Mouse (Mus musculus) heart, adult 8-10 months (tissue): ENCODE data around the gene Defb30. TPM values are rescaled to one million over a fixed set of nuclear protein-coding genes. Genes with fewer than 3 reads are reported as not detected.

Source experiments
- DNase-seq: peaks from one replicate; pipeline ENCODE4 v3.0.0; 2022; ENCODE audit warnings: low spot score
- total RNA-seq, 4 experiments: library from RNA; stranded (reverse); gene quantifications; 2 replicates each; pipeline ENCODE4 v1.2.4; 2022

Defb30 gene
- total RNA-seq: not detected

- DNase-seq: no peak
These were observed at the start of gene Defb30 for GRCm38 (mm10) chr14:63049910-63050370. Defb30 (minus strand) TSS chr14:63049960.

- DNase-seq: peak; percentile 79
These were observed 17.9 kb upstream of the Defb30 start for GRCm38 (mm10) chr14:63067708-63068107.

- DNase-seq: peak; percentile 75
These were observed 17.0 kb upstream of the Defb30 start for GRCm38 (mm10) chr14:63066630-63067310.

- DNase-seq: no peak
These were observed 15.6 kb upstream of the Defb30 start for GRCm38 (mm10) chr14:63065391-63065790.

GRCm38 (mm10) chr14:63062184-63062583 is 12.4 kb upstream of the Defb30 start:
- no peak for DNase-seq

- DNase-seq: no peak
These were observed 10.6 kb upstream of the Defb30 start for GRCm38 (mm10) chr14:63060361-63060760.

- peak; percentile 72 for DNase-seq
These were observed 5.0 kb upstream of the Defb30 start for GRCm38 (mm10) chr14:63054729-63055128.

GRCm38 (mm10) chr14:63050769-63051168 is 1.0 kb upstream of the Defb30 start:
- peak; percentile 64 for DNase-seq

GRCm38 (mm10) chr14:63046691-63047090 is 3.1 kb downstream of the Defb30 start, which contains the start of gene Defb42:
Defb42 (plus strand) TSS chr14:63046991.
- DNase-seq: no peak

- DNase-seq: no peak
These were observed 29.1 kb downstream of the Defb30 start for GRCm38 (mm10) chr14:63020524-63021156.

GRCm38 (mm10) chr14:63014667-63015066 is 35.1 kb downstream of the Defb30 start:
- DNase-seq: no peak

GRCm38 (mm10) chr14:63013082-63013481 is 36.7 kb downstream of the Defb30 start:
- no peak for DNase-seq

GRCm38 (mm10) chr14:63011471-63011870 is 38.3 kb downstream of the Defb30 start, which contains the start of gene Defb43:
Defb43 (plus strand) TSS chr14:63011771.
- no peak for DNase-seq

GRCm38 (mm10) chr14:63002588-63002987 is 47.2 kb downstream of the Defb30 start:
- peak; percentile 3 for DNase-seq

- no peak for DNase-seq
These were observed 50.8 kb downstream of the Defb30 start for GRCm38 (mm10) chr14:62998977-62999376.

GRCm38 (mm10) chr14:62997777-62998176 is 52.0 kb downstream of the Defb30 start, which contains the start of gene Defb47:
Defb47 (plus strand) TSS chr14:62998077.
- no peak for DNase-seq

- DNase-seq: no peak
These were observed 57.8 kb downstream of the Defb30 start for GRCm38 (mm10) chr14:62991849-62992510.

GRCm38 (mm10) chr14:62991271-62991670 is 58.5 kb downstream of the Defb30 start:
- no peak for DNase-seq

- DNase-seq: no peak
These were observed 65.3 kb downstream of the Defb30 start, which contains the start of gene Defb48 for GRCm38 (mm10) chr14:62984410-62984809. Defb48 (minus strand) TSS chr14:62984510.
